In the genomic region with DNA sequence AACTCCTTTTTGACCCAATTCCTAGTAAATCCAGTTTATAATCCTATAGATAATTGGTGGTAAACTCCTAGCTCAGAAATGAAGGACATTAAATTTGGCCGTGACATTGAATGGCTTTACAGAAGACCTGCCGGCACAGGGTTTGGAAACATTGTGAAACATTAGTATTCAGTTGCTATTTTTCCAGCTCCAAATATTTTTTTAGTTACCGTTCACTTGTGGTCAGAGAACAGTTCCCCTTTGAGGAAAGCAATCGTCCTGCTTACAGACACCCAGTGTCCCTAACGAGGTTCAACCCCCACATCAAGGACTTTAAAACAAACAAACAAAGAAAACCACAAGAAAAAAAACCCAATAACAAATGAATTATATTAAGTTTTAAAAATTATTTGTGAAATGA, we compare ENCODE assay signal across 9 mouse cellular contexts. TPM values are rescaled to one million over a fixed set of nuclear protein-coding genes. Genes with fewer than 3 reads are reported as not detected.
DNase-seq lines count a peak whose midpoint lies in the region; ATAC-seq and TF ChIP-seq lines count a peak whose summit lies in the region.
"Had no signal": no experiment of that assay in that cellular context is flagged by ENCODE, and none has a peak within 500 bp of the region (broad histone marks: within the 10 kb centered on the region; RNA-seq: fewer than 3 reads in every experiment).

No protein-coding gene starts in this region.

- H3K9me3 ChIP-seq in heart, embryonic 13.5 days: no peaks in the 10 kb centered on the region
- H3K9me3 ChIP-seq in lung, postnatal 0 days (ENCODE audit: low read length): no peaks in the 10 kb centered on the region
- no peaks in the 10 kb centered on the region for H3K9me3 ChIP-seq in forebrain, postnatal 0 days (ENCODE audit: low read length)

- peak overlapping the region; percentile 36 for H3K4me3 ChIP-seq in heart, embryonic 13.5 days
- H3K4me3 ChIP-seq in lung, postnatal 0 days (ENCODE audit: low read depth, low read length): no peak overlapping the region; the same call in 1 of the 2 replicates
- no peak overlapping the region for H3K4me3 ChIP-seq in forebrain, postnatal 0 days (ENCODE audit: low read depth, low read length)
- peak overlapping the region; percentile 34 for H3K4me3 ChIP-seq in myocyte

- no peak for TF ChIP-seq CTCF in lung, postnatal 0 days (IDR thresholded peaks at IDR 0.05)
- TF ChIP-seq CTCF in forebrain, postnatal 0 days (IDR thresholded peaks at IDR 0.05; ENCODE audit: low read depth): no peak

- H3K27ac ChIP-seq in heart, embryonic 13.5 days (replicated peaks): peak overlapping the region; percentile 87
- H3K27ac ChIP-seq in lung, postnatal 0 days (ENCODE audit: low read length): peak overlapping the region; percentile 51; the same call in 1 of the 2 replicates
- no peak overlapping the region for H3K27ac ChIP-seq in forebrain, postnatal 0 days (ENCODE audit: low read depth, low read length)

- no peaks in the 10 kb centered on the region for H3K27me3 ChIP-seq in heart, embryonic 13.5 days (replicated peaks)
- no peaks in the 10 kb centered on the region for H3K27me3 ChIP-seq in lung, postnatal 0 days (replicated peaks; ENCODE audit: insufficient read depth, low read length)
- H3K27me3 ChIP-seq in forebrain, postnatal 0 days (ENCODE audit: insufficient read depth, low read length): no peaks in the 10 kb centered on the region
- H3K27me3 ChIP-seq in myocyte (ENCODE audit: control insufficient read depth, insufficient read depth, insufficient read length): no peaks in the 10 kb centered on the region

- no peak overlapping the region for H3ac ChIP-seq in myocyte (ENCODE audit: control insufficient read depth, insufficient read length)

- TF ChIP-seq EP300 in lung, postnatal 0 days (IDR thresholded peaks at IDR 0.05): no peak

- no peak for ATAC-seq in heart, embryonic 13.5 days (ENCODE audit: extremely low read depth, insufficient number of reproducible peaks, low FRiP score, low TSS enrichment)
- ATAC-seq in lung, postnatal 0 days: no peak
- no peak for ATAC-seq in forebrain, postnatal 0 days

- intact Hi-C loops in heart, postnatal 36 days (cut with DNase I): no loop called here

- peak overlapping the region; percentile 77 for H3K4me2 ChIP-seq in heart, embryonic 13.5 days
- peak overlapping the region; percentile 20; the same call in 1 of the 2 replicates for H3K4me2 ChIP-seq in lung, postnatal 0 days (replicated peaks; ENCODE audit: low read depth, low read length)
- H3K4me2 ChIP-seq in forebrain, postnatal 0 days (ENCODE audit: low read depth): peak overlapping the region; percentile 8
- peak overlapping the region; percentile 94 for H3K4me2 ChIP-seq in myocyte (ENCODE audit: low read depth)

- DNase-seq in heart, postnatal 36 days: no peak
- DNase-seq in lung, postnatal 0 days (ENCODE audit: low spot score): no peak
- no peak for DNase-seq in lung, adult 18-20 months
- DNase-seq in forebrain, postnatal 0 days: no peak
- no peak for DNase-seq in B cell, adult 2 months
- DNase-seq in embryo, embryonic 9.5 days (ENCODE audit: extremely low spot score): no peak
- DNase-seq: adrenal gland, postnatal 14 days had no signal

- 66% methylated on average over 5 of the region's 5 CpGs for WGBS in heart, embryonic 13.5 days
- 27% methylated on average over 5 of the region's 5 CpGs for WGBS in lung, postnatal 0 days
- 29% methylated on average over 5 of the region's 5 CpGs for WGBS in forebrain, postnatal 0 days

- H3K4me1 ChIP-seq in heart, embryonic 13.5 days: peaks cover 81% of the 10 kb centered on the region
- peaks cover 23% of the 10 kb centered on the region; the same call in 1 of the 2 replicates for H3K4me1 ChIP-seq in lung, postnatal 0 days (ENCODE audit: insufficient read depth, low read depth, low read length)
- peaks cover 7% of the 10 kb centered on the region for H3K4me1 ChIP-seq in forebrain, postnatal 0 days (ENCODE audit: insufficient read depth)

- no peak for TF ChIP-seq POLR2A in myocyte (IDR thresholded peaks at IDR 0.05; ENCODE audit: insufficient read length, low read depth)

- peak overlapping the region; percentile 37 for H3K9ac ChIP-seq in heart, embryonic 13.5 days
- no peak overlapping the region for H3K9ac ChIP-seq in lung, postnatal 0 days (replicated peaks; ENCODE audit: low read depth)
- H3K9ac ChIP-seq in forebrain, postnatal 0 days: no peak overlapping the region

- no peaks in the 10 kb centered on the region; the same call in 1 of the 2 replicates for H3K36me3 ChIP-seq in heart, embryonic 13.5 days
- no peaks in the 10 kb centered on the region for H3K36me3 ChIP-seq in lung, postnatal 0 days (ENCODE audit: insufficient read depth, low read length)
- no peaks in the 10 kb centered on the region for H3K36me3 ChIP-seq in forebrain, postnatal 0 days (ENCODE audit: insufficient read depth)
- H3K36me3 ChIP-seq in myocyte (ENCODE audit: control insufficient read depth, insufficient read depth): no peaks in the 10 kb centered on the region

- peaks cover 96% of the 10 kb centered on the region for H3K79me2 ChIP-seq in myocyte (ENCODE audit: control insufficient read depth, insufficient read depth)

TF ChIP-seq in myocyte, 11 proteins besides CTCF, POLR2A, EP300 and RAD21:
- no peak for TF ChIP-seq CEBPB (IDR thresholded peaks at IDR 0.05; ENCODE audit: insufficient read depth, poor library complexity, severe bottlenecking)
- TF ChIP-seq SRF (IDR thresholded peaks at IDR 0.05; ENCODE audit: control insufficient read depth, insufficient read length, low read depth): no peak
- no peak for TF ChIP-seq MYOG (IDR thresholded peaks at IDR 0.05; ENCODE audit: control insufficient read depth in 1 of 3, insufficient read depth in 1 of 3, insufficient read length in 2 of 3, low read depth in 2 of 3)
- TF ChIP-seq TCF12 (IDR thresholded peaks at IDR 0.05; ENCODE audit: insufficient read depth, poor library complexity, severe bottlenecking): no peak
- TF ChIP-seq MYOD1 (IDR thresholded peaks at IDR 0.05; ENCODE audit: control insufficient read depth in 1 of 3, insufficient read length in 2 of 3, low read depth in 2 of 3): no peak
- no peak for TF ChIP-seq USF1 (IDR thresholded peaks at IDR 0.05; ENCODE audit: low read depth)
- TF ChIP-seq REST (IDR thresholded peaks at IDR 0.05; ENCODE audit: insufficient read depth, insufficient read length): no peak
- no peak for TF ChIP-seq POLR2AphosphoS2 (IDR thresholded peaks at IDR 0.05; ENCODE audit: insufficient read length, low read depth)

RNA-seq across cellular contexts. Expression of gene Mbnl1, which starts 58.7 kb away (rescaled TPM):
- 60.3 and 66.0 TPM in 2 replicates for polyA plus RNA-seq in heart, embryonic 13.5 days (2015; fragmentation: Nextera tagmentation; extraction: Ambion mirVana)
- total RNA-seq in heart, postnatal 36 days (2021): 100 to 1,000 TPM; 195 to 217 TPM
- polyA plus RNA-seq in lung, postnatal 0 days (2015; fragmentation: Nextera tagmentation; extraction: Ambion mirVana): 115 and 127 TPM in 2 replicates
- 73.6 and 84.7 TPM in 2 replicates for total RNA-seq in forebrain, postnatal 0 days (2014; rRNA removed)
- polyA plus RNA-seq in forebrain, postnatal 0 days (2015; fragmentation: Nextera tagmentation; extraction: Ambion mirVana): 35.1 and 42.7 TPM in 2 replicates
- polyA plus RNA-seq in myocyte (2012; fragmentation: generic; extraction: Trizol): 24.7 TPM

Comparison
In these comparisons a context has a peak if more than half of its experiments do, and no peak if none do; other contexts are left out.
1. H3K4me2 ChIP-seq: peak in every context shown above with its lines; median percentile 94 in myocyte; 77 in heart, embryonic 13.5 days; 20 in lung, postnatal 0 days; 8 in forebrain, postnatal 0 days.
2. H3K4me3 ChIP-seq: peak in heart, embryonic 13.5 days (single experiment) and myocyte (single experiment); none in lung, postnatal 0 days (single experiment) and forebrain, postnatal 0 days (single experiment).